Mouse (Mus musculus): ENCODE results near the gene Tcn2.

DNA sequence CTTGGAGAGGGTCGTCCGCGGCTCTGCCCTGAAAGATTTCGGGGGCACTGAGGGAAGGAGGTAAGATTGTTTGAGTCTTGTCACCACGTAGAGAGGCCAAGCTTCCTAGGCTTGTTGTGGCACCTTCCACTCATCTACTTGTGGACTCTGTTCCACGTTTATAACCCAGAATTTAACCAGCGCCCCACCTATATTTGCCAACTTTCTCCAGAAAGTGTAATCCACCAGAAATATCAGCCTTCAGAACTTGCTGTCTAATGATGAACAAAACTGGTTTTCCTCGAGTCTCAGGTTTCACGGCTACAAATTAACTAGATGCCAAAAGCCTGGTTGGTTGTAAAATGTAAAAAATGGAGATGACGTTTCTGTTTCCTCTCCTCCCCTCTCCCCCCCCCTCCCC, 36.5 kb downstream of the Tcn2 start:
- no peak for TF ChIP-seq CTCF (IDR thresholded peaks at IDR 0.05; ENCODE audit: borderline replicate concordance, insufficient read depth, low read depth, low read length)
- no peak for TF ChIP-seq POLR2A (IDR thresholded peaks at IDR 0.05; ENCODE audit: borderline replicate concordance, insufficient read depth, low read length)

Data from cerebellum, adult 2 months (tissue).